In genomic region chr10:88054233-88054985, GRCm38 (mm10) we compare ENCODE assay signal across 27 mouse cellular contexts. TPM values are rescaled to one million over a fixed set of nuclear protein-coding genes. Genes with fewer than 3 reads are reported as not detected.
DNase-seq lines count a peak whose midpoint lies in the region; ATAC-seq and TF ChIP-seq lines count a peak whose summit lies in the region.
"Had no signal": no experiment of that assay in that cellular context is flagged by ENCODE, and none has a peak within 500 bp of the region (broad histone marks: within the 10 kb centered on the region; RNA-seq: fewer than 3 reads in every experiment).

No protein-coding gene starts in this region.

- no peak overlapping the region for H3K4me2 ChIP-seq in lung, postnatal 0 days (replicated peaks; ENCODE audit: low read depth, low read length)
- H3K4me2 ChIP-seq: embryonic facial prominence, embryonic 15.5 days; forebrain, embryonic 15.5 days; heart, embryonic 12.5 days; hindbrain, embryonic 13.5 days; limb, embryonic 15.5 days; neural tube, embryonic 12.5 days had no signal

- peak; percentile 32; the same call in 1 of the 2 replicates for ATAC-seq in lung, postnatal 0 days
- ATAC-seq: forebrain, embryonic 15.5 days; inflammation-experienced regulatory T-cells, adult 6 months had no signal

- WGBS in lung, postnatal 0 days, result 45% methylated on average over 14 of the region's 14 CpGs

- no peak overlapping the region for H3K9ac ChIP-seq in lung, postnatal 0 days (replicated peaks; ENCODE audit: low read depth)
- H3K9ac ChIP-seq: embryonic facial prominence, embryonic 15.5 days; forebrain, embryonic 15.5 days; heart, embryonic 12.5 days; hindbrain, embryonic 13.5 days; limb, embryonic 15.5 days; neural tube, embryonic 12.5 days had no signal

- TF ChIP-seq CTCF in lung, postnatal 0 days (IDR thresholded peaks at IDR 0.05), result no peak
- no peak for TF ChIP-seq CTCF in layer of hippocampus, adult 2 months (conservative IDR thresholded peaks at IDR 0.05)

- 0 out of 2 replicates have a peak, but pooled peaks cover 4% of the 10 kb centered on the region for H3K4me1 ChIP-seq in lung, postnatal 0 days (ENCODE audit: insufficient read depth, low read depth, low read length)
- H3K4me1 ChIP-seq in megakaryocyte, embryonic 14.5 days, result peaks cover 9% of the 10 kb centered on the region; the same call in 1 of the 2 replicates
- H3K4me1 ChIP-seq: embryonic facial prominence, embryonic 15.5 days; forebrain, embryonic 15.5 days; heart, embryonic 12.5 days; hindbrain, embryonic 13.5 days; limb, embryonic 15.5 days; neural tube, embryonic 12.5 days had no signal

- DNase-seq in lung, postnatal 0 days (ENCODE audit: low spot score), result peak; percentile 13
- no peak for DNase-seq in lung, postnatal 25 days (ENCODE audit: low spot score)
- DNase-seq in B cell, adult 2 months, result peak; percentile 3 to 11
- DNase-seq in c-Kit-positive CD71-negative TER-119-negative erythroid progenitor cells, embryonic 14.5 days (ENCODE audit: low read depth), result peak; percentile 12
- DNase-seq in layer of hippocampus, adult 2 months (ENCODE audit: low spot score in 2 of 2), result no peak
- DNase-seq in gastrocnemius, adult 8-10 months (ENCODE audit: low spot score in 2 of 2), result no peak
- DNase-seq: adrenal gland, postnatal 25 days; cerebellum, adult 9-10 months; gastrocnemius, postnatal 10 days; heart, adult 18-20 months; heart, postnatal 10 days; kidney, adult 18-20 months; left cerebral cortex, postnatal 4 days; midbrain, embryonic 14.5 days; retina, postnatal 1 day; right cerebral cortex, postnatal 25 days had no signal

- no peaks in the 10 kb centered on the region for H3K9me3 ChIP-seq in lung, postnatal 0 days (ENCODE audit: low read length)
- H3K9me3 ChIP-seq in megakaryocyte, embryonic 14.5 days, result no peaks in the 10 kb centered on the region
- H3K9me3 ChIP-seq: embryonic facial prominence, embryonic 15.5 days; forebrain, embryonic 15.5 days; heart, embryonic 12.5 days; hindbrain, embryonic 13.5 days; limb, embryonic 15.5 days; neural tube, embryonic 12.5 days had no signal

- no peaks in the 10 kb centered on the region for H3K36me3 ChIP-seq in lung, postnatal 0 days (ENCODE audit: insufficient read depth, low read length)
- no peaks in the 10 kb centered on the region for H3K36me3 ChIP-seq in megakaryocyte, embryonic 14.5 days (replicated peaks; ENCODE audit: low read length)
- H3K36me3 ChIP-seq: embryonic facial prominence, embryonic 15.5 days; forebrain, embryonic 15.5 days; heart, embryonic 12.5 days; hindbrain, embryonic 13.5 days; limb, embryonic 15.5 days; neural tube, embryonic 12.5 days had no signal

- no peak overlapping the region for H3K27ac ChIP-seq in lung, postnatal 0 days (ENCODE audit: low read length)
- H3K27ac ChIP-seq in layer of hippocampus, adult 2 months, result no peak overlapping the region
- H3K27ac ChIP-seq: embryonic facial prominence, embryonic 15.5 days; forebrain, embryonic 15.5 days; hindbrain, embryonic 13.5 days; limb, embryonic 15.5 days; neural tube, embryonic 12.5 days had no signal

- no peaks in the 10 kb centered on the region for H3K27me3 ChIP-seq in lung, postnatal 0 days (replicated peaks; ENCODE audit: insufficient read depth, low read length)
- no peaks in the 10 kb centered on the region for H3K27me3 ChIP-seq in megakaryocyte, embryonic 14.5 days (replicated peaks)
- H3K27me3 ChIP-seq: embryonic facial prominence, embryonic 15.5 days; forebrain, embryonic 15.5 days; heart, embryonic 12.5 days; hindbrain, embryonic 13.5 days; limb, embryonic 15.5 days; neural tube, embryonic 12.5 days had no signal

- no peak overlapping the region for H3K4me3 ChIP-seq in lung, postnatal 0 days (ENCODE audit: low read depth, low read length)
- H3K4me3 ChIP-seq in megakaryocyte, embryonic 14.5 days (replicated peaks), result peak overlapping the region; percentile 44
- no peak overlapping the region for H3K4me3 ChIP-seq in layer of hippocampus, adult 2 months
- H3K4me3 ChIP-seq: embryonic facial prominence, embryonic 15.5 days; forebrain, embryonic 15.5 days; heart, embryonic 12.5 days; hindbrain, embryonic 13.5 days; limb, embryonic 15.5 days; neural tube, embryonic 12.5 days had no signal

- TF ChIP-seq EP300 in lung, postnatal 0 days (IDR thresholded peaks at IDR 0.05), result no peak

RNA-seq across cellular contexts. Expression of gene Pmch, which starts 36.5 kb away (rescaled TPM):
- 0.38 and 0.58 TPM in 2 replicates for polyA plus RNA-seq in lung, postnatal 0 days (2015; fragmentation: Nextera tagmentation; extraction: Ambion mirVana)
- polyA plus RNA-seq in megakaryocyte, embryonic 14.5 days (2012; ENCODE audit: insufficient read depth, low replicate concordance), result not detected in 2 replicates
- not detected for total RNA-seq in layer of hippocampus, adult 2 months (2021)
- not detected for total RNA-seq in gastrocnemius, adult 8-10 months (2022)
- total RNA-seq: adrenal gland, postnatal 25 days; gastrocnemius, postnatal 10 days; heart, adult 18-20 months; heart, postnatal 10 days; layer of hippocampus, postnatal 10 days; left cerebral cortex, postnatal 4 days had no signal
- polyA plus RNA-seq: large intestine, adult 2 months; neural tube, embryonic 12.5 days; spleen, adult 2 months had no signal

Comparison
In these comparisons a context has a peak if more than half of its experiments do, and no peak if none do; other contexts are left out.
1. DNase-seq: peak in lung, postnatal 0 days (single experiment), B cell, adult 2 months (2 of 2) and c-Kit-positive CD71-negative TER-119-negative erythroid progenitor cells, embryonic 14.5 days (single experiment); none in lung, postnatal 25 days (single experiment), layer of hippocampus, adult 2 months (0 of 2) and gastrocnemius, adult 8-10 months (0 of 2).